Mouse (Mus musculus): ENCODE measurements around the gene Rsl24d1.
A peak's percentile ranks its signal among the peaks of the same experiment; 100 is the strongest.

DNA sequence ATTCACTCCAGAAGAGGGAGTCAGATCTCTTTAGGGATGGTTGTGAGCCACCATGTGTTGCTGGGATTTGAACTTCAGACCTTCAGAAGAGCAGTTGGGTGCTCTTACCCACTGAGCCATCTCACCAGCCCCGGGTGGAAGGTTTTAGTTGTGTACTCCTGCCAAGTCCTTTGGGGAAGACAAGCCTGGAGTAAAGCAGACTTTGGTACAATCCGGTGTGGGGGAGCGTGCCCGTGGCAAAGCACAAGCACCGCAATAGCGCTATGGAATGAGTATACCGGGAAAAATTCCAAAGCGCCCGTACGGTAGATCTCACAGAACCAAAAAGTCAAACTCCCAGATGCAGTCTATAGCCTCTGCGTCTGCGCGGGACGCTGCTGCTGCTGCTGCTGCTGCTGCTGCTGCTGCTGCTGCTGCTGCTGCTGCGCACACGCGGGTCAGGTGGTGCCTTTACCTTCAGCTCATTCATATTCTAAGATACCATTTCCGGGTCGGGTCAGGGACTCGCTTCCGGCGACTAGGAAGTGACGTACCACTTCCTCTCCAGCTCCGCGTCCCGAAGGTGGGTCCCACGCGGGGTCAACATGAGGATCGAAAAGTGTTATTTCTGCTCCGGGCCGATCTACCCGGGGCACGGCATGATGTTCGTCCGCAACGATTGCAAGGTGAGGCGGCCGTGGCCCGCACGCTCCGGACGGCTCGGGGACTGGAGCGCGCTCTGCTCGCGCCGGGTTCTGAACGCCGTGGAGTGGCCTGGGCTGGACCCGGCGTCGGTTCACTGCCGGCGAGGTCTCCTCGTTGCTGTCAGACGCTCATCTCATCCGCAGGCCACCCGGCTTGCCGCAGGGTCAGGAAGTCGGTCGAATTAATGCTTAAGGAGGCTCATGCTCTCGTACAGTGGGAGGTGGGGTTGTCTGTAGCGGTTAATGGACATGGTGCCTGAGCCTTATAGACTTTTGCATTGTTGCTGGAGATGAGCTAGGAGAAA lies at the start of gene Rsl24d1:
- TF ChIP-seq GATA1 (IDR thresholded peaks at IDR 0.05; ENCODE audit: borderline replicate concordance, low read length) (no peak), FLI1 (IDR thresholded peaks at IDR 0.05; ENCODE audit: low read length) (0 out of 2 replicates have a peak, but pooled peaks have one; percentile 38)
